Mouse (Mus musculus) midbrain, embryonic 14.5 days (tissue): ENCODE data around the gene Snx12. TPM values are rescaled to one million over a fixed set of nuclear protein-coding genes. Genes with fewer than 3 reads are reported as not detected.
"Not testable (repeated sequence)": the region's sequence is repeated elsewhere in the genome, so short reads cannot be mapped to it uniquely, and the experiment has no call there.

Experiments used
- ATAC-seq: fragments of 200-750 bp; cut with Nextera tagmentation; 2 replicates; pipeline ENCODE4 v1.8.0; 2017; ENCODE audit warnings: moderate number of reproducible peaks, moderate library complexity; ENCODE audit not compliant: low FRiP score, low TSS enrichment
- DNase-seq: peaks from one replicate; pipeline ENCODE4 v3.0.0-alpha.2; 2015
- H3K27ac ChIP-seq: fragments of 300-500 bp; sonication (generic); replicated peaks from 2 replicates; pipeline ENCODE4 v1.5.1; 2014; ENCODE audit warnings: mild to moderate bottlenecking, low read depth, low read length, moderate library complexity
- H3K27me3 ChIP-seq: fragments of 300-500 bp; sonication (generic); 2 replicates; pipeline ENCODE4 v1.6.1; 2014; ENCODE audit warnings: low read length, control low read depth, mixed read lengths; ENCODE audit not compliant: control insufficient read depth, insufficient read depth
- H3K36me3 ChIP-seq: fragments of 300-500 bp; sonication (generic); 2 replicates; pipeline ENCODE4 v1.6.1; 2014; ENCODE audit warnings: low read length, control low read depth; ENCODE audit not compliant: control insufficient read depth, insufficient read depth
- H3K4me1 ChIP-seq: fragments of 300-500 bp; sonication (generic); 2 replicates; pipeline ENCODE4 v1.6.1; 2014; ENCODE audit warnings: mild to moderate bottlenecking, antibody characterized with exemption, low read length, control low read depth; ENCODE audit not compliant: control insufficient read depth, insufficient read depth
- H3K4me2 ChIP-seq: fragments of 300-500 bp; sonication (generic); 2 replicates; pipeline ENCODE4 v1.6.1; 2014; ENCODE audit warnings: mild to moderate bottlenecking, low read length, moderate library complexity
- H3K4me3 ChIP-seq: fragments of 300-500 bp; sonication (generic); replicated peaks from 2 replicates; pipeline ENCODE4 v1.5.1; 2014; ENCODE audit warnings: low read depth, low read length
- H3K9ac ChIP-seq: fragments of 300-500 bp; sonication (generic); replicated peaks from 2 replicates; pipeline ENCODE4 v1.6.1; 2014; ENCODE audit warnings: mild to moderate bottlenecking, low read length, moderate library complexity
- H3K9me3 ChIP-seq: fragments of 300-500 bp; sonication (generic); 2 replicates; pipeline ENCODE4 v1.6.1; 2016; ENCODE audit warnings: low read length, control low read depth, mixed read lengths; ENCODE audit not compliant: control insufficient read depth
- WGBS: fragments of 180-500 bp; shearing (Covaris S2); extraction: QIAGEN DNeasy Blood & Tissue Kit; methylation state at CpG from one replicate; pipeline ENCODE4 v1.1.7; 2014; 5-methylcytosine and 5-hydroxymethylcytosine counted together
- polyA plus RNA-seq: library from polyadenylated mRNA; unstranded; fragments of >200 nt; fragmentation: Nextera tagmentation; extraction: Ambion mirVana; gene quantifications from 2 replicates; pipeline ENCODE4 v1.2.1, GENCODE M21; 2014

Snx12 gene
- polyA plus RNA-seq, 1 experiment from 2014 or later = 41.8 TPM

DNA sequence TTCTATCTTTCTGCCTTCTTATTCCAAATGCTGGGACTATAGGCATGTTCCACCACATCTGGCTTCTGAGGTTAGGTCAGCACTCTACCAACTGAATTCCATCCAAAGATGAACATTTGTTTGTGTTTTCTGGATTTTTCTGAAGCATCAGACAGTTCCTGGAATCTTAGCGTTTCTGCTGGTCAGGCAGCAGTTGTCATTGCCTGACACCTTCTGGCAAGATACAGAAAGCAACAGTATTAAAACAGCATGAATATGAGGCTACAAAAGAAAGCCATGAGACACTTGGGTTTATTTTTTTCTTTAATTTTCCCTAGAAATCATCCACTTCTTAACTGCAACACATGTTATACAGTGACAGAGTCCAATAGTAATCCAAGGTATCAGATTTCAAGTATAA, 101.8 kb downstream of the Snx12 start:
- H3K27me3 ChIP-seq = no peaks in the 10 kb centered on the region
- H3K4me3 ChIP-seq = no peak overlapping the region
- no peaks in the 10 kb centered on the region for H3K4me1 ChIP-seq
- ATAC-seq (no peak), DNase-seq (peak; percentile 40)
- H3K27ac ChIP-seq = no peak overlapping the region
- WGBS = 50% methylated on average over 1 of the region's 1 CpGs
- H3K9me3 ChIP-seq = no peaks in the 10 kb centered on the region
- H3K9ac ChIP-seq = no peak overlapping the region
- H3K4me2 ChIP-seq = no peak overlapping the region
- no peaks in the 10 kb centered on the region for H3K36me3 ChIP-seq

- Histone ChIP-seq H3K27ac (no peak within 1 kb of the TSS), H3K9ac (no peak within 1 kb of the TSS), H3K4me3 (peak within 1 kb of the TSS; percentile 23), H3K36me3 (no peaks in the 10 kb centered on the region), H3K4me1 (0 out of 2 replicates have a peak, but pooled peaks cover 3% of the 10 kb centered on the region), H3K9me3 (no peaks in the 10 kb centered on the region), H3K4me2 (peak within 1 kb of the TSS; percentile 57), H3K27me3 (no peaks in the 10 kb centered on the region; the same call in 1 of the 2 replicates)
- WGBS = 38% methylated on average over 11 of the region's 11 CpGs
- ATAC-seq (no peak), DNase-seq (peak; percentile 6)
Measured at GRCm38 (mm10) chrX:101085920-101086319, 136.4 kb downstream of the Snx12 start, which contains the start of gene Slc7a3. Gene Slc7a3, minus strand, starts transcription at chrX:101086020.

GRCm38 (mm10) chrX:101085211-101085610, 137.2 kb downstream of the Snx12 start:
- not testable (repeated sequence) for H3K36me3 ChIP-seq, H3K27ac ChIP-seq, ATAC-seq, H3K27me3 ChIP-seq, H3K9ac ChIP-seq, DNase-seq, H3K9me3 ChIP-seq, H3K4me1 ChIP-seq
- Histone ChIP-seq H3K4me3 (peak overlapping the region; percentile 23), H3K4me2 (peak overlapping the region; percentile 57)
- 20% methylated on average over 7 of the region's 9 CpGs for WGBS

DNA sequence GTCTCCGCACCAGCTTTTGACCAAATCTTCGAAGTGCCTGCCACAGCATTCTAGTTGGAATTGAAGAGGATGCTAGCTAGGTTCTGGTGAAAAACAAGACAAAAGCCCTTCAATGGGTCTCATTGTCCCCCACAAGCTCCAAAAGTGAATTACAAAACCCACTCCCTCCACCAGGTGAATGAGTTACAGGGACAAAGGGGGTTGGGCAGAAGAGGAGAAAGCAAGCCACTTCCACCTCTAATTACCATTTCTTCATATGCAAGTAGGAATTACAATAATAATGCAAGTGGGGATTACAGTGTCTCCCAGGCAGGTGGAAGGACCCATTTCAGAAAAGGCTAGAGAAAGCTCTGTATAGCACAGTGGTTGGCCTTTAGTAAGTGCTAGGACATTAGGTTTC, 138.2 kb downstream of the Snx12 start:
- Histone ChIP-seq H3K4me3 (no peak overlapping the region), H3K4me2 (peak overlapping the region; percentile 57)
- WGBS = 61% methylated on average over 2 of the region's 2 CpGs

DNA sequence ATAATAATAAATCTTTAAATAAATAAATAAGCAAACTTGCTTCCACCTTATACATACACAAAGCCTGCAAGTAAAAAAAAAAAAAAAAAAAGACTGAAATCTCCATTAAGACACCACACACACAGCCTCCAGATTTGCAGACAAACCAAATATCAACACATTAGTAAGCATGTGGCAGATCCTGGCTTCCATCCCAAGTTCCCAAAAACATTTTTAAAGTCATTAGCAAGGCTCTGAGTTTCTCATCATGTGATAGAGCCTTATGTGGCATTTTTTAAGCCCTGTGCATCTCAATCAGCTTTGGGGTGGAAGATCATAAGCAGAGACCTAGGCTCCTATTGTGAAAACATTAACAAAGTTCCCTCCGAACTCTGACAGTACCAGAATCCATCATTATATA, 157.1 kb downstream of the Snx12 start:
- no peaks in the 10 kb centered on the region for H3K27me3 ChIP-seq
- no peaks in the 10 kb centered on the region for H3K9me3 ChIP-seq
- 81% methylated on average over 1 of the region's 1 CpGs for WGBS
- no peak overlapping the region for H3K4me3 ChIP-seq
- no peak overlapping the region for H3K27ac ChIP-seq
- no peak for ATAC-seq
- no peak overlapping the region for H3K9ac ChIP-seq
- DNase-seq = no peak
- H3K4me1 ChIP-seq = no peaks in the 10 kb centered on the region
- H3K4me2 ChIP-seq = no peak overlapping the region
- H3K36me3 ChIP-seq = no peaks in the 10 kb centered on the region

More for the DNA sequence above, 138.2 kb downstream of the Snx12 start:
- H3K27me3 ChIP-seq = no peaks in the 10 kb centered on the region; the same call in 1 of the 2 replicates
- H3K36me3 ChIP-seq = no peaks in the 10 kb centered on the region
- no peak overlapping the region for H3K9ac ChIP-seq
- H3K4me1 ChIP-seq = 0 out of 2 replicates have a peak, but pooled peaks cover 3% of the 10 kb centered on the region
- no peak for DNase-seq
- H3K9me3 ChIP-seq = no peaks in the 10 kb centered on the region
- ATAC-seq = no peak
- no peak overlapping the region for H3K27ac ChIP-seq

DNA sequence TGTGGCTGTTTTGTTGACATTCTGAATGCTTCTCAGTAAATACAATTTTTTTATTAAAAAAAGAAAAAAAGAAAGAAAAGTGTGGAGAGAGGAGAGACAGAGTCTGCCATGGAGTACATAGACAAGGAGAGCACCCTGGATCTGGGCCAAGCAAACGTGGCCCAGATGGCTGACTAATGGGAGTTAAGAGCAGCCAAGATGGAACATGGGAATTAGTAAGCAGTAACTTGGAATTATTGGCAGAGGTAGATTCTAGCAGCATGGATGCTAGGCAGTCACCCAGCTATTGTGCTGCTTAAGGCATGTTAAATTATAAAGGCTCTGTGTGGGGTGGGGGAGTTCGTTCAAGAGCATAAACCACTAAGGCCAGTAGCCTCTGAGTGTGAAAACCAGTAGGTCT, 158.9 kb downstream of the Snx12 start:
- Histone ChIP-seq H3K9ac (no peak overlapping the region), H3K9me3 (no peaks in the 10 kb centered on the region), H3K27me3 (no peaks in the 10 kb centered on the region), H3K4me1 (no peaks in the 10 kb centered on the region), H3K4me3 (no peak overlapping the region), H3K36me3 (no peaks in the 10 kb centered on the region), H3K4me2 (no peak overlapping the region), H3K27ac (no peak overlapping the region)
- no peak for DNase-seq
- WGBS = 75% methylated on average over 2 of the region's 2 CpGs
- no peak for ATAC-seq

- Histone ChIP-seq H3K9ac (no peak within 1 kb of the TSS), H3K36me3 (no peaks in the 10 kb centered on the region), H3K4me1 (no peaks in the 10 kb centered on the region), H3K4me2 (no peak within 1 kb of the TSS), H3K9me3 (no peaks in the 10 kb centered on the region), H3K27ac (no peak within 1 kb of the TSS), H3K4me3 (no peak within 1 kb of the TSS), H3K27me3 (no peaks in the 10 kb centered on the region)
- no peak for ATAC-seq
- WGBS = 92% methylated on average over 31 of the region's 31 CpGs
- DNase-seq = no peak
Measured at GRCm38 (mm10) chrX:101059541-101059940, 162.8 kb downstream of the Snx12 start, which contains the start of gene Tex11. Gene Tex11, minus strand, starts transcription at chrX:101059667.

Other genes starting within 250 kb of the Snx12 start
- gene Tex11, start 162.9 kb downstream of the Snx12 start, polyA plus RNA-seq = 0.08 TPM in 1 of 2 replicates, not detected in the other
- 2.5 and 4.5 TPM in 2 replicates for gene Slc7a3, start 136.5 kb downstream of the Snx12 start, polyA plus RNA-seq
- 0.79 and 0.93 TPM in 2 replicates for gene Foxo4, start 32.0 kb upstream of the Snx12 start, polyA plus RNA-seq
- not detected in 2 replicates for gene Gm614, start 41.4 kb upstream of the Snx12 start, polyA plus RNA-seq
- 4.2 and 7.9 TPM in 2 replicates for gene Il2rg, start 45.7 kb upstream of the Snx12 start, polyA plus RNA-seq
- gene Gm20489, start 46.5 kb upstream of the Snx12 start, polyA plus RNA-seq = not detected in 2 replicates
- 30.6 and 33.0 TPM in 2 replicates for gene Med12, start 51.5 kb upstream of the Snx12 start, polyA plus RNA-seq
- 98.6 and 99.2 TPM in 2 replicates for gene Nlgn3, start 76.6 kb upstream of the Snx12 start, polyA plus RNA-seq
- gene Gjb1, start 153.8 kb upstream of the Snx12 start, polyA plus RNA-seq = 0.57 and 0.85 TPM in 2 replicates
- 67.9 and 75.2 TPM in 2 replicates for gene Zmym3, start 198.3 kb upstream of the Snx12 start, polyA plus RNA-seq
- 287 and 351 TPM in 2 replicates for gene Nono, start 206.8 kb upstream of the Snx12 start, polyA plus RNA-seq
- gene Itgb1bp2, start 226.5 kb upstream of the Snx12 start, polyA plus RNA-seq = 1.8 and 2.1 TPM in 2 replicates